Mouse (Mus musculus) midbrain, embryonic 11.5 days (tissue): ENCODE results near the gene Tnk1. TPM values are rescaled to one million over a fixed set of nuclear protein-coding genes. Genes with fewer than 3 reads are reported as not detected.

Experiments
- ATAC-seq: fragments of 200-750 bp; cut with Nextera tagmentation; 2 replicates; pipeline ENCODE4 v1.8.0; 2017; ENCODE audit warnings: moderate TSS enrichment, moderate library complexity; ENCODE audit not compliant: low FRiP score
- DNase-seq: peaks from one replicate; pipeline ENCODE4 v3.0.0; 2015; ENCODE audit warnings: low spot score; ENCODE audit errors: missing footprints
- H3K27ac ChIP-seq: fragments of 300-500 bp; sonication (generic); 2 replicates; pipeline ENCODE4 v1.5.1; 2014; ENCODE audit warnings: low read depth, low read length
- H3K27me3 ChIP-seq: fragments of 300-500 bp; sonication (generic); 2 replicates; pipeline ENCODE4 v1.6.1; 2014; ENCODE audit warnings: mild to moderate bottlenecking, low read length, moderate library complexity, mixed read lengths; ENCODE audit not compliant: control insufficient read depth, insufficient read depth
- H3K36me3 ChIP-seq: fragments of 300-500 bp; sonication (generic); 2 replicates; pipeline ENCODE4 v1.6.1; 2014; ENCODE audit warnings: mild to moderate bottlenecking, low read length, moderate library complexity, mixed read lengths; ENCODE audit not compliant: control insufficient read depth, insufficient read depth
- H3K4me1 ChIP-seq: fragments of 300-500 bp; sonication (generic); 2 replicates; pipeline ENCODE4 v1.6.1; 2014; ENCODE audit warnings: low read length; ENCODE audit not compliant: control insufficient read depth, insufficient read depth
- H3K4me2 ChIP-seq: fragments of 300-500 bp; sonication (generic); 2 replicates; pipeline ENCODE4 v1.6.1; 2014; ENCODE audit warnings: mild to moderate bottlenecking, moderate library complexity
- H3K4me3 ChIP-seq: fragments of 300-500 bp; sonication (generic); 2 replicates; pipeline ENCODE4 v1.5.1; 2014; ENCODE audit warnings: low read depth, low read length
- H3K9ac ChIP-seq: fragments of 300-500 bp; sonication (generic); 2 replicates; pipeline ENCODE4 v1.6.1; 2014; ENCODE audit warnings: low read length
- H3K9me3 ChIP-seq: fragments of 300-500 bp; sonication (generic); 2 replicates; pipeline ENCODE4 v1.6.1; 2016; ENCODE audit warnings: low read length; ENCODE audit not compliant: control insufficient read depth
- WGBS: fragments of 180-500 bp; shearing (Covaris S2); extraction: QIAGEN DNeasy Blood & Tissue Kit; methylation state at CpG from one replicate; pipeline ENCODE4 v1.1.7; 2014; 5-methylcytosine and 5-hydroxymethylcytosine counted together
- polyA plus RNA-seq: library from polyadenylated mRNA; unstranded; fragments of >200 nt; fragmentation: Nextera tagmentation; extraction: Ambion mirVana; gene quantifications from 2 replicates; pipeline ENCODE4 v1.2.1, GENCODE M21; 2014

Tnk1 gene
- 0.44 and 0.48 TPM in 2 replicates for polyA plus RNA-seq

DNA sequence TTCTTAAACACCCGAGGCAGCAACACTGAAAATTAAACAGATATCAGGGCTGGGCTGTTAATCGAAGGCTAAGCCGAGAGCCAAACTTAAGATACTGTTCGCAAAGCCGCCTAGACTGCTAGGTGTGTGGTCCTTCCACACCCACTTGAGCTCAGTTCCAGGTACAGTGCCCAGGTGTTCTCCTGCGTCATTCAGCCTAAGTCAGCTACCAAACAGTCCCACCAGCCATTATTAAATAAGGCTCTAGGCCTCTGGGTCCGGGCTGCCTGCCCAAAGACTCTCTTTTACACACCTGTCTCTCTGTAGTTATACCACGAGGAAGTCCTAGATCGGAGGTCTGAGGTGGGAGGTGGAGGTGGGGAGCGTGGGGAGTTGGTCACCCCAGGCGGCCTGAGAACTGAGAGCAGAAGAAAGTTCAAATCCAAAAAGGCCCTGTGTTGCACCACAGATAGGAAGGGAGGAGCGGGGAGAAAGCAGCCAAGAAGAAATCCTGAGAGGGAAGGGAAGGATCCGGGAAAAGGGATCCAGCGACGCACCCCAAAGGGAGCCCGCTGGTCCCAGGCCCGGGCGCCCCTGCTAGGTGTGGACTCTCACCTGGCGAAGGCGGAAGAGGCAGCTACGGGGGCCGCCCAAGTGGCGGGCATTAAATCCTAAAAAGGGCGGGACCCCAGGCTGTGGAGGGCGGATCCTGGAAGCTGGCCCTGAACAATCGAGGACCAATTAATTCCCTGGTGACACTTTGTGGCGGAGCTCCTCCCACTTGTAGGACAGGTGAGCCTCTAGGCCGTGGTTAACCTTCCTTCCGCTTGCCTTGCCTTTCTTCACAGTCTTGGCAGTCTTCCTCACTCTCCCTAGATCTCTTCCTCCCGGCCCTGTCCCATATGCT lies at the start of gene Tnk1:
Gene Tnk1 (minus strand): TSS at position 618 of the 886 bp plus-strand sequence.
- Histone ChIP-seq H3K9me3 (no peaks in the 10 kb centered on the region), H3K4me3 (no peak within 1 kb of the TSS), H3K9ac (no peak within 1 kb of the TSS), H3K4me2 (no peak within 1 kb of the TSS), H3K4me1 (no peaks in the 10 kb centered on the region), H3K27me3 (peaks cover 13% of the 10 kb centered on the region), H3K36me3 (no peaks in the 10 kb centered on the region), H3K27ac (no peak within 1 kb of the TSS)
- no peak for ATAC-seq
- DNase-seq, result no peak
- WGBS, result 22% methylated on average over 30 of the region's 30 CpGs

DNA sequence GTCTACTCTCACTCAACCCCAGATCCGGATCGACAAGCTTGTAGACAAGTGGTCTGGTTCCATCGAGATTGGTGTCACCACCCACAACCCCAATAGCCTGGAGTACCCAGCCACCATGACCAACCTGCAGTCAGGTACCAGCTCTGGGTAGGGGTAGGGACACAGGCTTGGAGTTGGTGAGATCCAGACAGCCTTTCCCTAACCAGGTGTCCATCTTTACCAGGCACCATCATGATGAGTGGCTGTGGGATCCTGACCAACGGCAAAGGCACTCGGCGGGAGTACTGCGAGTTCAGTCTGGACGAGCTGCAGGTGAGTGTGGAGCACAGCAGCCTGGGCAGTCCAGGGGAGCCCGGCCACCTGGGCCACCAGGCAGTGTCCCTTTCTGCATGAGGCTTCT lies 45.8 kb upstream of the Tnk1 start:
- no peak for DNase-seq
- Histone ChIP-seq H3K27ac (no peak overlapping the region), H3K4me2 (no peak overlapping the region), H3K9me3 (no peaks in the 10 kb centered on the region), H3K36me3 (peaks cover 36% of the 10 kb centered on the region), H3K27me3 (no peaks in the 10 kb centered on the region), H3K4me3 (no peak overlapping the region), H3K9ac (no peak overlapping the region), H3K4me1 (peaks cover 20% of the 10 kb centered on the region)
- 96% methylated on average over 9 of the region's 9 CpGs for WGBS
- no peak for ATAC-seq

- Histone ChIP-seq H3K9me3 (no peaks in the 10 kb centered on the region), H3K27me3 (no peaks in the 10 kb centered on the region), H3K4me1 (peaks cover 22% of the 10 kb centered on the region), H3K36me3 (peaks cover 26% of the 10 kb centered on the region), H3K4me2 (peak overlapping the region; percentile 99), H3K9ac (0 out of 2 replicates have a peak overlapping the region, but pooled peaks have one; percentile 95), H3K27ac (no peak overlapping the region), H3K4me3 (peak overlapping the region; percentile 98; the same call in 1 of the 2 replicates)
- DNase-seq (no peak), ATAC-seq (no peak)
- WGBS, result 90% methylated on average over 13 of the region's 13 CpGs
Observed at GRCm38 (mm10) chr11:69902972-69903371, 44.4 kb upstream of the Tnk1 start.

DNA sequence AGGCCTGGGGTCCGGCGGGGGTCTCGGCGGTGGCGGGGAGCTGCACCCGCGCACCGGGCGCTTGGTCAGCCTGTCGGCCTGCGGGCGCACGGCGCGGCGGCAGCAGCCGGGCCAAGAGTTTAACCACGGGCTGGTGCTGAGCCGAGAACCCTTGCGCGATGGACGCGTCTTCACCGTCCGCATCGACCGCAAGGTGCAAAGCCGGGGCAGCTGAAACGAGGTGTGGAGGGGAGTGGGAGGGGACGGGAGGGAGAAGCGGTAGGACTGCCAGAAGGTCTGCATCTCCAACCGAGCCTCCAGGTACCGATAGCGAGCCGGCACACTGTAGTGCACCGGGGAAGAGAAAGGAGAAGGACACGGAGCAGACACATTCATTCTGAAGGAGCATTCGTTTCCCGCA lies 43.5 kb upstream of the Tnk1 start:
- Histone ChIP-seq H3K27ac (peak overlapping the region; percentile 86), H3K9ac (peak overlapping the region; percentile 95), H3K4me2 (peak overlapping the region; percentile 99), H3K4me1 (peaks cover 22% of the 10 kb centered on the region), H3K36me3 (peaks cover 18% of the 10 kb centered on the region), H3K4me3 (peak overlapping the region; percentile 98), H3K9me3 (no peaks in the 10 kb centered on the region), H3K27me3 (no peaks in the 10 kb centered on the region)
- WGBS, result under 1% methylated on average over 38 of the region's 39 CpGs
- peak; percentile 93 for DNase-seq
- no peak for ATAC-seq

DNA sequence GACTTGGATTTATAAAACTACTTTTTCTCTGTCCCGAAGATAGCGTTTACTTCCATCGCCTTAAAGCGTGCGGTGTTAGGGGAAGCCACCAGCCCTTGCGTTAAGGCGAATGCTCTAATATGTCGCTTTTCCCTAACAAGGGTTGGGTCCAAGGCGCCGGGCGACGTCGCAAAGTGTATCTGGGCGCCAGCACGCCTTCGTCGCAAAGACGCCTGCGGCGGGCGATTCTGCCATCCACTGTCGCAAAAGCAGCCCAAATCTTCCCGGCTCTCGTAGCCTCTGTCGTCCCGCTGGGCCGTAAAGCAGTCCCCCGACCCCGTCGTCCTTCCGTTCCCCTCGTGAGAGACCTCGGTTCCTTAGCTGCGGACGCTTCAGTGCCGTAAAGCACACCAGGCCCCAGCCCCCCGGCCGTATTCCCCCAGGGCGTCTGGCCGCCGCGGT lies 42.9 kb upstream of the Tnk1 start:
- WGBS, result under 1% methylated on average over 42 of the region's 42 CpGs
- Histone ChIP-seq H3K4me3 (peak overlapping the region; percentile 98), H3K9ac (peak overlapping the region; percentile 95), H3K27ac (peak overlapping the region; percentile 86), H3K27me3 (no peaks in the 10 kb centered on the region), H3K4me1 (peaks cover 22% of the 10 kb centered on the region), H3K9me3 (no peaks in the 10 kb centered on the region), H3K4me2 (peak overlapping the region; percentile 99), H3K36me3 (peaks cover 17% of the 10 kb centered on the region)
- DNase-seq (peak; percentile 99), ATAC-seq (peak; percentile 80)

DNA sequence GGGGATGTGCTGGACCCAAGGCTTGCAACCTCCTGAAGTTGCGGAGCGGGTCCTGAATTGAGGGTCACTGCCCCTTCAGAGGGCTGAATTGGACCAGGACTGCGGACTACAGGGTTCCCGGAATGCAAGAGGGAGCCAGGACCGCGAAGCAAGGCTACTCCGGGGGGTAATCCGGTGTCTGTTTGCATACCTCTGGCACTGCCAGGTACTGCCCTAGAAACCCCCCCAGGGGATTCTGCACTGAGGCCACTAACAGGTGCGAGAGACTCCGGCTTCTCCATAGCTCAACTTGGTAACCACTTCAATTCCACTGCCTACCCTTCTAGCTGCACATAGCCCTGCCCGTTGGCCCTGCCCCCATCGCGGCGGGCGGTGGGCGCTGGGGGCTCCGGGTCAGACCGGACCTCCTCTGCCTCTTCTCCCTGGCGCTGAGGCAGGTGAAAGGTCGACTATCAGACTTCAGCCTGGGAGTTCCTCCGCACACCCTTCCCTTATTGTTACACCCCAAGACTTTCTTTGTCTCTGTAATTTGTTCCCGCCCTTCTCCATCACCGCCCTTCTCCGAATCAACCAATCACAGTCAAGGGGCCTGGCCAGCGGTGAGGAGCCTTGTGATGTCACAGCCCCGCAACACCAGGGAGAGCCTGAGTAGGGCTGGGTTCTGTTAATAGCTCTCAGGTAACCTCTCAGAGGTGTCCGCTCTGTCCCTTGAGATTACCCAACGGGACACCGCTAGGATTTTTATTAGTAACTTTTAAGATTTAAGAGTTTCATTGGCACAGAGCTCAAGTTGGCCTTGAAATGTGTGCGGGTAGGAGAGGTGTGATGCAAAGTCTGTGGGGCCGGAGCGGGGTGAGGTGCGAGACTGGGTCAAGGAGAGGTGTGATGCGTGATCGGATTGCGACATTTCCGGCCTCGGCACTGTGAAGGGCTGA lies 42.2 kb upstream of the Tnk1 start, which contains the start of the genes 2810408A11Rik and Neurl4:
Gene 2810408A11Rik (minus strand): TSS at position 517 of the 935 bp plus-strand sequence.
Gene Neurl4 (plus strand): TSS at position 602 of the 935 bp plus-strand sequence.
- peaks cover 10% of the 10 kb centered on the region for H3K36me3 ChIP-seq
- H3K9me3 ChIP-seq, result no peaks in the 10 kb centered on the region
- H3K4me1 ChIP-seq, result peaks cover 22% of the 10 kb centered on the region
- no peaks in the 10 kb centered on the region for H3K27me3 ChIP-seq
- H3K27ac ChIP-seq, result peak within 1 kb of the TSS; percentile 86
- ATAC-seq (peak; percentile 93), DNase-seq (peak; percentile 98)
- peak within 1 kb of the TSS; percentile 98 for H3K4me3 ChIP-seq
- peak within 1 kb of the TSS; percentile 95 for H3K9ac ChIP-seq
- under 1% methylated on average over 38 of the region's 38 CpGs for WGBS
- peak within 1 kb of the TSS; percentile 99 for H3K4me2 ChIP-seq

- Histone ChIP-seq H3K9me3 (no peaks in the 10 kb centered on the region), H3K4me3 (peak overlapping the region; percentile 98), H3K27ac (no peak overlapping the region; the same call in 1 of the 2 replicates), H3K4me2 (peak overlapping the region; percentile 99), H3K27me3 (no peaks in the 10 kb centered on the region), H3K36me3 (peaks cover 7% of the 10 kb centered on the region; the same call in 1 of the 2 replicates), H3K4me1 (peaks cover 22% of the 10 kb centered on the region), H3K9ac (peak overlapping the region; percentile 95)
- WGBS, result 29% methylated on average over 4 of the region's 4 CpGs
- ATAC-seq (no peak), DNase-seq (peak; percentile 84)
Observed at GRCm38 (mm10) chr11:69899870-69900269, 41.3 kb upstream of the Tnk1 start.

DNA sequence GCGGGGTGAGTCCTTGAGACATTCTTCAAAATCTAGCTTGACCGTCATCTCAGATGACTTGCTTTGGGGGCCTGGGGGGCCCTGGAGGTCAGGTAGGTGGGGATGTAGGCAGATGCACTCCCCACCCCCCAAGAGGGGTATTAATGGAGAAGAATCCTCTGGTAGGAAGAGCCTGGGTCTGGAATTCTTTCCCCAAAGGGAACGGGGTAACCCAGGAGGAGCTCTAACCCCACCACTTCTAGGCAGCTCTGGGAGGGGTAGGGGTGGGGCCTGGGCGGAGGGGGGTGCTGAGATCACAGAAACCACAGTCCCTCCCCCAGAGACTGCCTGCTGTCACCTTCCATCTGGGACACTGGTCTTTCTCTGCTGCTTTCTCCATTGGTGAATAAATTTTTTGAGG lies 36.8 kb upstream of the Tnk1 start, which contains the start of gene Acap1:
Gene Acap1 (minus strand): TSS at position 249 of the 400 bp plus-strand sequence.
- Histone ChIP-seq H3K4me2 (no peak within 1 kb of the TSS), H3K27ac (no peak within 1 kb of the TSS), H3K4me3 (no peak within 1 kb of the TSS), H3K9ac (no peak within 1 kb of the TSS), H3K4me1 (peaks cover 9% of the 10 kb centered on the region), H3K27me3 (no peaks in the 10 kb centered on the region), H3K9me3 (no peaks in the 10 kb centered on the region), H3K36me3 (no peaks in the 10 kb centered on the region)
- WGBS, result 73% methylated on average over 4 of the region's 4 CpGs
- ATAC-seq, result no peak
- DNase-seq, result no peak
